Mouse (Mus musculus) midbrain, embryonic 13.5 days (tissue): Measurements from ENCODE around the gene Slc30a9. TPM values are rescaled to one million over a fixed set of nuclear protein-coding genes. Genes with fewer than 3 reads are reported as not detected.
A peak's percentile ranks its signal among the peaks of the same experiment; 100 is the strongest.

Source experiments
- ATAC-seq: fragments of 200-750 bp; cut with Nextera tagmentation; 2 replicates; pipeline ENCODE4 v1.8.0; 2017; ENCODE audit warnings: mild to moderate bottlenecking, moderate TSS enrichment, moderate library complexity
- H3K27ac ChIP-seq: fragments of 300-500 bp; sonication (generic); 2 replicates; pipeline ENCODE4 v1.5.1; 2015; ENCODE audit warnings: inconsistent platforms, mild to moderate bottlenecking, moderate library complexity
- H3K27me3 ChIP-seq: fragments of 300-500 bp; sonication (generic); 2 replicates; pipeline ENCODE4 v1.6.1; 2015; ENCODE audit warnings: mild to moderate bottlenecking, inconsistent platforms
- H3K36me3 ChIP-seq: fragments of 300-500 bp; sonication (generic); 2 replicates; pipeline ENCODE4 v1.6.1; 2015; ENCODE audit warnings: mild to moderate bottlenecking, inconsistent platforms
- H3K4me1 ChIP-seq: fragments of 300-500 bp; sonication (generic); replicated peaks from 2 replicates; pipeline ENCODE4 v1.6.1; 2015; ENCODE audit warnings: inconsistent platforms
- H3K4me2 ChIP-seq: fragments of 300-500 bp; sonication (generic); replicated peaks from 2 replicates; pipeline ENCODE4 v1.6.1; 2015; ENCODE audit warnings: moderate library complexity, mild to moderate bottlenecking, inconsistent platforms
- H3K4me3 ChIP-seq: fragments of 300-500 bp; sonication (generic); replicated peaks from 2 replicates; pipeline ENCODE4 v1.5.1; 2015; ENCODE audit warnings: mild to moderate bottlenecking, inconsistent platforms
- H3K9ac ChIP-seq: fragments of 300-500 bp; sonication (generic); replicated peaks from 2 replicates; pipeline ENCODE4 v1.6.1; 2015; ENCODE audit warnings: mild to moderate bottlenecking, inconsistent platforms
- H3K9me3 ChIP-seq: fragments of 300-500 bp; sonication (generic); 2 replicates; pipeline ENCODE4 v1.6.1; 2016; ENCODE audit warnings: mild to moderate bottlenecking, inconsistent platforms
- WGBS: fragments of 180-500 bp; shearing (Covaris S2); methylation state at CpG from one replicate; pipeline ENCODE4 v1.1.7; 2015; 5-methylcytosine and 5-hydroxymethylcytosine counted together
- polyA plus RNA-seq: library from polyadenylated mRNA; unstranded; fragments of >200 nt; fragmentation: Nextera tagmentation; extraction: Ambion mirVana; gene quantifications from 2 replicates; pipeline ENCODE4 v1.2.1, GENCODE M21; 2015

Gene Slc30a9
- polyA plus RNA-seq, 1 experiment from 2014 or later, result 136 TPM

GRCm38 (mm10) chr5:67296171-67296570 lies 10.6 kb upstream of the Slc30a9 start:
- no peak for ATAC-seq
- no peaks in the 10 kb centered on the region for H3K27me3 ChIP-seq
- H3K27ac ChIP-seq, result no peak overlapping the region
- no peak overlapping the region for H3K9ac ChIP-seq
- WGBS, result 92% methylated on average over 1 of the region's 1 CpGs
- no peak overlapping the region for H3K4me2 ChIP-seq
- H3K4me1 ChIP-seq, result no peaks in the 10 kb centered on the region
- no peaks in the 10 kb centered on the region for H3K9me3 ChIP-seq
- no peak overlapping the region for H3K4me3 ChIP-seq
- H3K36me3 ChIP-seq, result peaks cover 12% of the 10 kb centered on the region

GRCm38 (mm10) chr5:67297026-67297813 lies 9.5 kb upstream of the Slc30a9 start:
- H3K4me3 ChIP-seq, result no peak overlapping the region
- no peak overlapping the region for H3K9ac ChIP-seq
- peaks cover 12% of the 10 kb centered on the region for H3K36me3 ChIP-seq
- 91% methylated on average over 5 of the region's 5 CpGs for WGBS
- no peak overlapping the region for H3K4me2 ChIP-seq
- no peak for ATAC-seq
- H3K27me3 ChIP-seq, result no peaks in the 10 kb centered on the region
- no peak overlapping the region for H3K27ac ChIP-seq
- no peaks in the 10 kb centered on the region for H3K4me1 ChIP-seq
- H3K9me3 ChIP-seq, result no peaks in the 10 kb centered on the region

GRCm38 (mm10) chr5:67299847-67300412 lies 6.8 kb upstream of the Slc30a9 start:
- Histone ChIP-seq H3K4me1 (no peaks in the 10 kb centered on the region), H3K27ac (no peak overlapping the region)
- WGBS, result 93% methylated on average over 6 of the region's 6 CpGs

GRCm38 (mm10) chr5:67300926-67301597 lies 5.7 kb upstream of the Slc30a9 start:
- H3K9ac ChIP-seq, result no peak overlapping the region
- no peak overlapping the region for H3K4me3 ChIP-seq
- H3K27me3 ChIP-seq, result no peaks in the 10 kb centered on the region
- no peak overlapping the region for H3K4me2 ChIP-seq
- H3K4me1 ChIP-seq, result no peaks in the 10 kb centered on the region; the same call in 1 of the 2 replicates
- no peaks in the 10 kb centered on the region for H3K9me3 ChIP-seq
- no peak for ATAC-seq
- H3K36me3 ChIP-seq, result no peaks in the 10 kb centered on the region
- 96% methylated on average over 8 of the region's 8 CpGs for WGBS
- H3K27ac ChIP-seq, result no peak overlapping the region

More at GRCm38 (mm10) chr5:67299847-67300412, 6.8 kb upstream of the Slc30a9 start:
- Histone ChIP-seq H3K36me3 (peaks cover 3% of the 10 kb centered on the region), H3K9me3 (no peaks in the 10 kb centered on the region), H3K4me2 (no peak overlapping the region), H3K27me3 (no peaks in the 10 kb centered on the region), H3K9ac (no peak overlapping the region), H3K4me3 (no peak overlapping the region)
- ATAC-seq, result no peak

GRCm38 (mm10) chr5:67301722-67302331 lies 4.9 kb upstream of the Slc30a9 start:
- H3K4me3 ChIP-seq, result no peak overlapping the region
- no peak for ATAC-seq
- no peak overlapping the region for H3K27ac ChIP-seq
- H3K4me2 ChIP-seq, result no peak overlapping the region
- 90% methylated on average over 7 of the region's 8 CpGs for WGBS
- no peak overlapping the region for H3K9ac ChIP-seq
- H3K36me3 ChIP-seq, result no peaks in the 10 kb centered on the region
- no peaks in the 10 kb centered on the region for H3K27me3 ChIP-seq
- H3K9me3 ChIP-seq, result no peaks in the 10 kb centered on the region
- no peaks in the 10 kb centered on the region; the same call in 1 of the 2 replicates for H3K4me1 ChIP-seq

GRCm38 (mm10) chr5:67303816-67304215 lies 2.9 kb upstream of the Slc30a9 start:
- no peak overlapping the region for H3K4me3 ChIP-seq
- no peaks in the 10 kb centered on the region for H3K27me3 ChIP-seq
- WGBS, result 91% methylated on average over 1 of the region's 1 CpGs
- H3K4me1 ChIP-seq, result peaks cover 14% of the 10 kb centered on the region
- H3K9me3 ChIP-seq, result no peaks in the 10 kb centered on the region
- H3K4me2 ChIP-seq, result no peak overlapping the region
- H3K9ac ChIP-seq, result no peak overlapping the region
- ATAC-seq, result no peak
- H3K36me3 ChIP-seq, result no peaks in the 10 kb centered on the region
- no peak overlapping the region for H3K27ac ChIP-seq

- Histone ChIP-seq H3K9ac (peak overlapping the region; percentile 97), H3K9me3 (no peaks in the 10 kb centered on the region), H3K4me1 (peaks cover 19% of the 10 kb centered on the region), H3K36me3 (0 out of 2 replicates have a peak, but pooled peaks cover 4% of the 10 kb centered on the region), H3K4me3 (peak overlapping the region; percentile 99), H3K27ac (no peak overlapping the region), H3K4me2 (peak overlapping the region; percentile 92), H3K27me3 (no peaks in the 10 kb centered on the region)
- 34% methylated on average over 13 of the region's 13 CpGs for WGBS
- ATAC-seq, result no peak
Measured at GRCm38 (mm10) chr5:67307659-67308222, 986 bp downstream of the Slc30a9 start.

GRCm38 (mm10) chr5:67311811-67312521 lies 5.2 kb downstream of the Slc30a9 start:
- 0 out of 2 replicates have a peak, but pooled peaks cover 6% of the 10 kb centered on the region for H3K36me3 ChIP-seq
- H3K9ac ChIP-seq, result no peak overlapping the region
- no peak overlapping the region for H3K4me3 ChIP-seq
- no peak for ATAC-seq
- H3K9me3 ChIP-seq, result no peaks in the 10 kb centered on the region
- no peak overlapping the region for H3K4me2 ChIP-seq
- H3K27ac ChIP-seq, result no peak overlapping the region
- no peaks in the 10 kb centered on the region for H3K27me3 ChIP-seq
- 86% methylated on average over 3 of the region's 3 CpGs for WGBS
- H3K4me1 ChIP-seq, result peaks cover 19% of the 10 kb centered on the region

GRCm38 (mm10) chr5:67312522-67312851 lies 5.7 kb downstream of the Slc30a9 start:
- no peaks in the 10 kb centered on the region for H3K27me3 ChIP-seq
- peaks cover 16% of the 10 kb centered on the region for H3K4me1 ChIP-seq
- no peak overlapping the region for H3K27ac ChIP-seq
- no peak overlapping the region for H3K4me2 ChIP-seq
- H3K9me3 ChIP-seq, result no peaks in the 10 kb centered on the region
- H3K36me3 ChIP-seq, result peaks cover 8% of the 10 kb centered on the region
- no peak overlapping the region for H3K9ac ChIP-seq
- 97% methylated on average over 3 of the region's 3 CpGs for WGBS
- no peak overlapping the region for H3K4me3 ChIP-seq
- no peak for ATAC-seq

GRCm38 (mm10) chr5:67321656-67322268 lies 15.0 kb downstream of the Slc30a9 start:
- H3K9ac ChIP-seq, result no peak overlapping the region
- H3K27ac ChIP-seq, result no peak overlapping the region
- no peak overlapping the region for H3K4me2 ChIP-seq
- ATAC-seq, result no peak
- H3K9me3 ChIP-seq, result no peaks in the 10 kb centered on the region
- peaks cover 23% of the 10 kb centered on the region for H3K36me3 ChIP-seq
- H3K27me3 ChIP-seq, result no peaks in the 10 kb centered on the region
- 90% methylated on average over 17 of the region's 17 CpGs for WGBS
- no peak overlapping the region for H3K4me3 ChIP-seq
- H3K4me1 ChIP-seq, result no peaks in the 10 kb centered on the region

GRCm38 (mm10) chr5:67324032-67324431 lies 17.3 kb downstream of the Slc30a9 start:
- WGBS, result 81% methylated on average over 1 of the region's 1 CpGs
- Histone ChIP-seq H3K4me1 (no peaks in the 10 kb centered on the region), H3K27me3 (no peaks in the 10 kb centered on the region), H3K36me3 (peaks cover 7% of the 10 kb centered on the region; the same call in 1 of the 2 replicates), H3K4me3 (no peak overlapping the region), H3K9ac (no peak overlapping the region), H3K27ac (no peak overlapping the region), H3K4me2 (no peak overlapping the region), H3K9me3 (no peaks in the 10 kb centered on the region)
- ATAC-seq, result no peak
